Mouse (Mus musculus) embryonic facial prominence, embryonic 11.5 days (tissue): ENCODE measurements around the gene Gtf2f1. TPM values are rescaled to one million over a fixed set of nuclear protein-coding genes. Genes with fewer than 3 reads are reported as not detected.

ENCODE experiments used
- ATAC-seq: fragments of 200-750 bp; cut with Nextera tagmentation; replicated peaks from 2 replicates; pipeline ENCODE4 v1.8.0; 2017; ENCODE audit warnings: low read depth; ENCODE audit not compliant: insufficient number of reproducible peaks, low FRiP score, low TSS enrichment
- DNase-seq: peaks from one replicate; pipeline ENCODE4 v3.0.0-alpha.2; 2015; ENCODE audit warnings: low spot score
- H3K27ac ChIP-seq: fragments of 300-500 bp; sonication (generic); replicated peaks from 2 replicates; pipeline ENCODE4 v1.5.1; 2014; ENCODE audit warnings: mild to moderate bottlenecking, low read depth, low read length, control low read depth
- H3K27me3 ChIP-seq: fragments of 300-500 bp; sonication (generic); 2 replicates; pipeline ENCODE4 v1.6.1; 2014; ENCODE audit warnings: mild to moderate bottlenecking, low read length, moderate library complexity, mixed read lengths; ENCODE audit not compliant: control insufficient read depth, insufficient read depth
- H3K36me3 ChIP-seq: fragments of 300-500 bp; sonication (generic); replicated peaks from 2 replicates; pipeline ENCODE4 v1.6.1; 2014; ENCODE audit warnings: low read depth, mild to moderate bottlenecking, low read length, moderate library complexity, mixed read lengths; ENCODE audit not compliant: control insufficient read depth, insufficient read depth
- H3K4me1 ChIP-seq: fragments of 300-500 bp; sonication (generic); 2 replicates; pipeline ENCODE4 v1.6.1; 2014; ENCODE audit warnings: low read length, mixed read lengths; ENCODE audit not compliant: control insufficient read depth, insufficient read depth
- H3K4me2 ChIP-seq: fragments of 300-500 bp; sonication (generic); 2 replicates; pipeline ENCODE4 v1.6.1; 2014; ENCODE audit warnings: low read depth, mild to moderate bottlenecking, control low read depth, low read length, moderate library complexity
- H3K4me3 ChIP-seq: fragments of 300-500 bp; sonication (generic); 2 replicates; pipeline ENCODE4 v1.5.1; 2014; ENCODE audit warnings: low read depth, low read length, control low read depth
- H3K9ac ChIP-seq: fragments of 300-500 bp; sonication (generic); replicated peaks from 2 replicates; pipeline ENCODE4 v1.6.1; 2014; ENCODE audit warnings: mild to moderate bottlenecking, control low read depth, low read length
- H3K9me3 ChIP-seq: fragments of 300-500 bp; sonication (generic); replicated peaks from 2 replicates; pipeline ENCODE4 v1.6.1; 2016; ENCODE audit warnings: mild to moderate bottlenecking, low read length, inconsistent platforms, mixed read lengths; ENCODE audit not compliant: control insufficient read depth
- WGBS: fragments of 180-500 bp; shearing (Covaris S2); extraction: QIAGEN DNeasy Blood & Tissue Kit; methylation state at CpG from one replicate; pipeline ENCODE4 v1.1.7; 2014; 5-methylcytosine and 5-hydroxymethylcytosine counted together
- polyA plus RNA-seq: library from polyadenylated mRNA; unstranded; fragments of >200 nt; fragmentation: Nextera tagmentation; extraction: Ambion mirVana; gene quantifications from 2 replicates; pipeline ENCODE4 v1.2.1, GENCODE M21; 2014

The Gtf2f1 gene
- polyA plus RNA-seq, 1 experiment from 2014 or later = 70.1 TPM

GRCm38 (mm10) chr17:56988921-56989430, 22.1 kb downstream of the Gtf2f1 start:
- DNase-seq = no peak

GRCm38 (mm10) chr17:56988441-56988840, 22.6 kb downstream of the Gtf2f1 start:
- Histone ChIP-seq H3K4me3 (no peak overlapping the region), H3K4me1 (peaks cover 2% of the 10 kb centered on the region; the same call in 1 of the 2 replicates), H3K27me3 (no peaks in the 10 kb centered on the region), H3K4me2 (no peak overlapping the region), H3K27ac (no peak overlapping the region), H3K9me3 (no peaks in the 10 kb centered on the region), H3K9ac (no peak overlapping the region), H3K36me3 (peaks cover 1% of the 10 kb centered on the region; the same call in 1 of the 2 replicates)
- DNase-seq (no peak), ATAC-seq (no peak)
- WGBS = 84% methylated on average over 7 of the region's 7 CpGs

More at GRCm38 (mm10) chr17:56988921-56989430, 22.1 kb downstream of the Gtf2f1 start:
- ATAC-seq = no peak
- no peak overlapping the region for H3K27ac ChIP-seq
- H3K4me2 ChIP-seq = no peak overlapping the region; the same call in 1 of the 2 replicates
- H3K27me3 ChIP-seq = no peaks in the 10 kb centered on the region
- H3K9ac ChIP-seq = no peak overlapping the region
- peaks cover 2% of the 10 kb centered on the region; the same call in 1 of the 2 replicates for H3K4me1 ChIP-seq
- H3K36me3 ChIP-seq = peaks cover 6% of the 10 kb centered on the region; the same call in 1 of the 2 replicates
- 70% methylated on average over 7 of the region's 7 CpGs for WGBS
- no peaks in the 10 kb centered on the region for H3K9me3 ChIP-seq
- peak overlapping the region; percentile 79; the same call in 1 of the 2 replicates for H3K4me3 ChIP-seq

GRCm38 (mm10) chr17:56986105-56986805, 24.8 kb downstream of the Gtf2f1 start:
- DNase-seq = no peak

GRCm38 (mm10) chr17:56985656-56986055, 25.4 kb downstream of the Gtf2f1 start:
- Histone ChIP-seq H3K4me2 (no peak overlapping the region), H3K9me3 (no peaks in the 10 kb centered on the region), H3K4me1 (no peaks in the 10 kb centered on the region), H3K9ac (no peak overlapping the region), H3K4me3 (no peak overlapping the region), H3K27me3 (no peaks in the 10 kb centered on the region), H3K36me3 (no peaks in the 10 kb centered on the region), H3K27ac (no peak overlapping the region)
- no peak for ATAC-seq
- 80% methylated on average over 3 of the region's 3 CpGs for WGBS
- DNase-seq = no peak

More at GRCm38 (mm10) chr17:56986105-56986805, 24.8 kb downstream of the Gtf2f1 start:
- 86% methylated on average over 3 of the region's 3 CpGs for WGBS
- ATAC-seq = no peak
- Histone ChIP-seq H3K9ac (no peak overlapping the region), H3K27me3 (no peaks in the 10 kb centered on the region), H3K4me2 (no peak overlapping the region), H3K9me3 (no peaks in the 10 kb centered on the region), H3K4me1 (peaks cover 2% of the 10 kb centered on the region; the same call in 1 of the 2 replicates), H3K27ac (no peak overlapping the region), H3K4me3 (no peak overlapping the region), H3K36me3 (no peaks in the 10 kb centered on the region)

- no peaks in the 10 kb centered on the region for H3K36me3 ChIP-seq
- DNase-seq (no peak), ATAC-seq (no peak)
- 80% methylated on average over 9 of the region's 9 CpGs for WGBS
- H3K4me3 ChIP-seq = no peak overlapping the region
- no peaks in the 10 kb centered on the region for H3K27me3 ChIP-seq
- no peak overlapping the region for H3K9ac ChIP-seq
- no peak overlapping the region for H3K4me2 ChIP-seq
- no peak overlapping the region for H3K27ac ChIP-seq
- no peaks in the 10 kb centered on the region for H3K4me1 ChIP-seq
- H3K9me3 ChIP-seq = no peaks in the 10 kb centered on the region
Measured at GRCm38 (mm10) chr17:56984886-56985285, 26.2 kb downstream of the Gtf2f1 start.

GRCm38 (mm10) chr17:56982013-56982412, 29.1 kb downstream of the Gtf2f1 start, which contains the start of gene Acer1:
TSS of gene Acer1 (minus strand) at chr17:56982126.
- no peak within 1 kb of the TSS for H3K27ac ChIP-seq
- H3K4me1 ChIP-seq = no peaks in the 10 kb centered on the region
- DNase-seq (no peak), ATAC-seq (no peak)
- H3K4me2 ChIP-seq = no peak within 1 kb of the TSS
- H3K9ac ChIP-seq = no peak within 1 kb of the TSS
- H3K4me3 ChIP-seq = no peak within 1 kb of the TSS
- 79% methylated on average over 5 of the region's 5 CpGs for WGBS
- no peaks in the 10 kb centered on the region for H3K9me3 ChIP-seq
- no peaks in the 10 kb centered on the region for H3K27me3 ChIP-seq
- no peaks in the 10 kb centered on the region for H3K36me3 ChIP-seq

GRCm38 (mm10) chr17:56981049-56981448, 30.0 kb downstream of the Gtf2f1 start:
- no peaks in the 10 kb centered on the region for H3K27me3 ChIP-seq
- no peak overlapping the region for H3K27ac ChIP-seq
- WGBS = 77% methylated on average over 7 of the region's 7 CpGs
- H3K4me3 ChIP-seq = no peak overlapping the region
- no peaks in the 10 kb centered on the region for H3K36me3 ChIP-seq
- H3K9ac ChIP-seq = no peak overlapping the region
- H3K9me3 ChIP-seq = no peaks in the 10 kb centered on the region
- H3K4me1 ChIP-seq = no peaks in the 10 kb centered on the region
- H3K4me2 ChIP-seq = no peak overlapping the region
- ATAC-seq (no peak), DNase-seq (no peak)

- WGBS = 54% methylated on average over 4 of the region's 8 CpGs
- Histone ChIP-seq H3K4me1 (no peaks in the 10 kb centered on the region), H3K9me3 (no peaks in the 10 kb centered on the region), H3K27me3 (no peaks in the 10 kb centered on the region), H3K27ac (no peak overlapping the region), H3K9ac (no peak overlapping the region), H3K4me2 (no peak overlapping the region), H3K36me3 (no peaks in the 10 kb centered on the region), H3K4me3 (no peak overlapping the region)
- no peak for ATAC-seq
- no peak for DNase-seq
Measured at GRCm38 (mm10) chr17:56979524-56979923, 31.6 kb downstream of the Gtf2f1 start.
